Mouse (Mus musculus) liver, embryonic 11.5 days (tissue): Measurements from ENCODE around the gene Epn1. TPM values are rescaled to one million over a fixed set of nuclear protein-coding genes. Genes with fewer than 3 reads are reported as not detected.

Source experiments
- ATAC-seq: fragments of 200-750 bp; cut with Nextera tagmentation; replicated peaks from 2 replicates; pipeline ENCODE4 v1.8.0; 2017; ENCODE audit warnings: moderate number of reproducible peaks, mild to moderate bottlenecking, moderate TSS enrichment, moderate library complexity; ENCODE audit not compliant: low FRiP score
- DNase-seq: peaks from one replicate; pipeline ENCODE4 v3.0.0-alpha.2; 2017; ENCODE audit warnings: low spot score
- H3K27ac ChIP-seq: fragments of 300-500 bp; sonication (generic); 2 replicates; pipeline ENCODE4 v1.5.1; 2014; ENCODE audit warnings: mild to moderate bottlenecking, low read depth, low read length, control low read depth
- H3K27me3 ChIP-seq: fragments of 300-500 bp; sonication (generic); replicated peaks from 2 replicates; pipeline ENCODE4 v1.6.1; 2014; ENCODE audit warnings: low read length, mixed read lengths; ENCODE audit not compliant: control insufficient read depth, insufficient read depth
- H3K36me3 ChIP-seq: fragments of 300-500 bp; sonication (generic); 2 replicates; pipeline ENCODE4 v1.6.1; 2014; ENCODE audit warnings: mild to moderate bottlenecking, low read length, moderate library complexity, mixed read lengths; ENCODE audit not compliant: control insufficient read depth, insufficient read depth
- H3K4me1 ChIP-seq: fragments of 300-500 bp; sonication (generic); replicated peaks from 2 replicates; pipeline ENCODE4 v1.6.1; 2014; ENCODE audit warnings: low read length, mixed read lengths; ENCODE audit not compliant: control insufficient read depth, insufficient read depth
- H3K4me2 ChIP-seq: fragments of 300-500 bp; sonication (generic); 2 replicates; pipeline ENCODE4 v1.6.1; 2014; ENCODE audit warnings: mild to moderate bottlenecking, control low read depth, moderate library complexity
- H3K4me3 ChIP-seq: fragments of 300-500 bp; sonication (generic); 2 replicates; pipeline ENCODE4 v1.5.1; 2014; ENCODE audit warnings: low read depth, low read length, control low read depth
- H3K9ac ChIP-seq: fragments of 300-500 bp; sonication (generic); 2 replicates; pipeline ENCODE4 v1.6.1; 2014; ENCODE audit warnings: low read depth, low read length, control low read depth
- H3K9me3 ChIP-seq: fragments of 300-500 bp; sonication (generic); 2 replicates; pipeline ENCODE4 v1.6.1; 2016; ENCODE audit warnings: low read length, inconsistent platforms, mixed read lengths; ENCODE audit not compliant: control insufficient read depth
- WGBS: fragments of 180-500 bp; shearing (Covaris S2); extraction: QIAGEN DNeasy Blood & Tissue Kit; methylation state at CpG from one replicate; pipeline ENCODE4 v1.1.7; 2014; 5-methylcytosine and 5-hydroxymethylcytosine counted together
- polyA plus RNA-seq: library from polyadenylated mRNA; unstranded; fragments of >200 nt; fragmentation: Nextera tagmentation; extraction: Ambion mirVana; gene quantifications from 2 replicates; pipeline ENCODE4 v1.2.1, GENCODE M21; 2014

The Epn1 gene
- polyA plus RNA-seq, 1 experiment from 2014 or later, result 88.9 TPM

- Histone ChIP-seq H3K27ac (peak within 1 kb of the TSS; percentile 94), H3K4me1 (peaks cover 6% of the 10 kb centered on the region), H3K4me3 (peak within 1 kb of the TSS; percentile 75), H3K9ac (peak within 1 kb of the TSS; percentile 84), H3K27me3 (no peaks in the 10 kb centered on the region), H3K9me3 (no peaks in the 10 kb centered on the region), H3K4me2 (peak within 1 kb of the TSS; percentile 66), H3K36me3 (peaks cover 17% of the 10 kb centered on the region; the same call in 1 of the 2 replicates)
- DNase-seq (peak; percentile 96), ATAC-seq (peak; percentile 98)
- WGBS, result under 1% methylated on average over 48 of the region's 48 CpGs
These were observed 41.8 kb upstream of the Epn1 start, which contains the start of gene Zfp784 for GRCm38 (mm10) chr7:5038109-5038732. Gene Zfp784 (minus strand): TSS chr7:5038446.

GRCm38 (mm10) chr7:5038940-5039339 is 41.1 kb upstream of the Epn1 start:
- peak overlapping the region; percentile 75 for H3K4me3 ChIP-seq
- H3K36me3 ChIP-seq, result peaks cover 10% of the 10 kb centered on the region; the same call in 1 of the 2 replicates
- H3K4me2 ChIP-seq, result peak overlapping the region; percentile 66
- peaks cover 6% of the 10 kb centered on the region for H3K4me1 ChIP-seq
- ATAC-seq, result no peak
- no peaks in the 10 kb centered on the region for H3K9me3 ChIP-seq
- H3K27ac ChIP-seq, result peak overlapping the region; percentile 48; the same call in 1 of the 2 replicates
- H3K9ac ChIP-seq, result peak overlapping the region; percentile 84
- DNase-seq, result no peak
- 30% methylated on average over 5 of the region's 5 CpGs for WGBS
- H3K27me3 ChIP-seq, result no peaks in the 10 kb centered on the region

GRCm38 (mm10) chr7:5044981-5045380 is 35.1 kb upstream of the Epn1 start:
- H3K9ac ChIP-seq, result no peak overlapping the region
- H3K36me3 ChIP-seq, result no peaks in the 10 kb centered on the region
- no peak for DNase-seq
- H3K9me3 ChIP-seq, result no peaks in the 10 kb centered on the region
- H3K4me2 ChIP-seq, result no peak overlapping the region
- WGBS, result 49% methylated on average over 2 of the region's 2 CpGs
- ATAC-seq, result no peak
- no peak overlapping the region for H3K4me3 ChIP-seq
- no peaks in the 10 kb centered on the region for H3K4me1 ChIP-seq
- H3K27ac ChIP-seq, result no peak overlapping the region
- no peaks in the 10 kb centered on the region for H3K27me3 ChIP-seq

GRCm38 (mm10) chr7:5046112-5046511 is 33.9 kb upstream of the Epn1 start:
- Histone ChIP-seq H3K9me3 (no peaks in the 10 kb centered on the region), H3K4me1 (0 out of 2 replicates have a peak, but pooled peaks cover 3% of the 10 kb centered on the region), H3K27me3 (peaks cover 11% of the 10 kb centered on the region), H3K4me3 (no peak overlapping the region), H3K9ac (no peak overlapping the region), H3K4me2 (no peak overlapping the region), H3K36me3 (no peaks in the 10 kb centered on the region), H3K27ac (no peak overlapping the region)
- DNase-seq (no peak), ATAC-seq (no peak)
- WGBS, result 66% methylated on average over 2 of the region's 2 CpGs

GRCm38 (mm10) chr7:5047313-5047712 is 32.7 kb upstream of the Epn1 start:
- Histone ChIP-seq H3K9ac (no peak overlapping the region), H3K4me3 (no peak overlapping the region), H3K36me3 (no peaks in the 10 kb centered on the region), H3K27ac (no peak overlapping the region), H3K4me2 (no peak overlapping the region), H3K4me1 (peaks cover 3% of the 10 kb centered on the region; the same call in 1 of the 2 replicates), H3K9me3 (no peaks in the 10 kb centered on the region), H3K27me3 (peaks cover 23% of the 10 kb centered on the region)
- ATAC-seq (no peak), DNase-seq (no peak)
- WGBS, result 16% methylated on average over 2 of the region's 2 CpGs

- ATAC-seq (peak; percentile 71), DNase-seq (peak; percentile 81)
- no peaks in the 10 kb centered on the region for H3K9me3 ChIP-seq
- H3K27me3 ChIP-seq, result peaks cover 64% of the 10 kb centered on the region
- peaks cover 8% of the 10 kb centered on the region for H3K4me1 ChIP-seq
- H3K27ac ChIP-seq, result no peak within 1 kb of the TSS
- H3K9ac ChIP-seq, result peak within 1 kb of the TSS; percentile 76
- peak within 1 kb of the TSS; percentile 92 for H3K4me2 ChIP-seq
- peak within 1 kb of the TSS; percentile 73 for H3K4me3 ChIP-seq
- WGBS, result 2% methylated on average over 65 of the region's 65 CpGs
- no peaks in the 10 kb centered on the region for H3K36me3 ChIP-seq
These were observed 28.5 kb upstream of the Epn1 start, which contains the start of gene Zfp580 for GRCm38 (mm10) chr7:5051193-5052192. Gene Zfp580 (plus strand): TSS chr7:5051538.

GRCm38 (mm10) chr7:5052438-5052837 is 27.6 kb upstream of the Epn1 start:
- peak overlapping the region; percentile 92 for H3K4me2 ChIP-seq
- no peak overlapping the region for H3K9ac ChIP-seq
- DNase-seq, result no peak
- no peak for ATAC-seq
- no peaks in the 10 kb centered on the region for H3K9me3 ChIP-seq
- 4% methylated on average over 12 of the region's 12 CpGs for WGBS
- H3K4me3 ChIP-seq, result peak overlapping the region; percentile 73
- no peak overlapping the region for H3K27ac ChIP-seq
- peaks cover 8% of the 10 kb centered on the region for H3K4me1 ChIP-seq
- peaks cover 74% of the 10 kb centered on the region for H3K27me3 ChIP-seq
- no peaks in the 10 kb centered on the region for H3K36me3 ChIP-seq

GRCm38 (mm10) chr7:5052931-5053343 is 27.1 kb upstream of the Epn1 start:
- Histone ChIP-seq H3K27me3 (peaks cover 79% of the 10 kb centered on the region), H3K9me3 (no peaks in the 10 kb centered on the region), H3K4me1 (peaks cover 8% of the 10 kb centered on the region), H3K9ac (no peak overlapping the region), H3K36me3 (no peaks in the 10 kb centered on the region), H3K4me3 (peak overlapping the region; percentile 73), H3K27ac (no peak overlapping the region), H3K4me2 (peak overlapping the region; percentile 92)
- ATAC-seq, result no peak; the same call in 1 of the 2 replicates
- 5% methylated on average over 45 of the region's 45 CpGs for WGBS
- DNase-seq, result no peak
